Mouse (Mus musculus) MEL (cell line): Measurements from ENCODE around the gene Fndc9.

Experiments
- CHD1 ChIP-seq: IDR thresholded peaks from 2 replicates; pipeline ENCODE4 v1.6.1; 2012; ENCODE audit warnings: low read depth, mild to moderate bottlenecking, inconsistent platforms, low read length, improper control_type of control experiment
- CTCF ChIP-seq, 3 experiments: IDR thresholded peaks in 2 of 3; conservative IDR thresholded peaks in 1 of 3; 2 replicates each; pipeline ENCODE4 v1.5.1; 2011 to 2012; ENCODE audit warnings: low read length in 3 of 3, low read depth in 2 of 3, mild to moderate bottlenecking in 2 of 3, improper control_type of control experiment in 1 of 3, inconsistent platforms in 1 of 3, mixed read lengths in 1 of 3, moderate library complexity in 1 of 3; ENCODE audit not compliant: control insufficient read depth in 1 of 3, insufficient read depth in 1 of 3, poor library complexity in 1 of 3, severe bottlenecking in 1 of 3
- EP300 ChIP-seq, 2 experiments: IDR thresholded peaks; 2 replicates each; pipeline ENCODE4 v1.6.1; 2011; ENCODE audit warnings: improper control_type of control experiment in 2 of 2, low read length in 2 of 2, low read depth in 1 of 2, mild to moderate bottlenecking in 1 of 2
- MAX ChIP-seq: IDR thresholded peaks from 2 replicates; pipeline ENCODE4 v1.6.1; 2011; ENCODE audit warnings: low read length, improper control_type of control experiment
- POLR2A ChIP-seq, 2 experiments: IDR thresholded peaks; 2 replicates each; pipeline ENCODE4 v1.6.1; 2011 to 2012; ENCODE audit warnings: low read length in 2 of 2, mild to moderate bottlenecking in 2 of 2, control low read depth in 1 of 2, improper control_type of control experiment in 1 of 2, low read depth in 1 of 2, moderate library complexity in 1 of 2; ENCODE audit not compliant: control insufficient read depth in 1 of 2, insufficient read depth in 1 of 2, poor library complexity in 1 of 2
- POLR2AphosphoS2 ChIP-seq: IDR thresholded peaks from 2 replicates; pipeline ENCODE4 v1.6.1; 2011; ENCODE audit warnings: low read length, improper control_type of control experiment
- TBP ChIP-seq: IDR thresholded peaks from 2 replicates; pipeline ENCODE4 v1.8.0; 2011; ENCODE audit warnings: low read depth, low read length, improper control_type of control experiment
- TCF12 ChIP-seq: IDR thresholded peaks from 2 replicates; pipeline ENCODE4 v1.6.1; 2014; ENCODE audit warnings: low read depth, mild to moderate bottlenecking, inconsistent platforms, low read length, improper control_type of control experiment, moderate library complexity
- USF1 ChIP-seq: IDR thresholded peaks from 2 replicates; pipeline ENCODE4 v1.6.1; 2014; ENCODE audit warnings: low read depth, mild to moderate bottlenecking, inconsistent platforms, low read length, improper control_type of control experiment, moderate library complexity

DNA sequence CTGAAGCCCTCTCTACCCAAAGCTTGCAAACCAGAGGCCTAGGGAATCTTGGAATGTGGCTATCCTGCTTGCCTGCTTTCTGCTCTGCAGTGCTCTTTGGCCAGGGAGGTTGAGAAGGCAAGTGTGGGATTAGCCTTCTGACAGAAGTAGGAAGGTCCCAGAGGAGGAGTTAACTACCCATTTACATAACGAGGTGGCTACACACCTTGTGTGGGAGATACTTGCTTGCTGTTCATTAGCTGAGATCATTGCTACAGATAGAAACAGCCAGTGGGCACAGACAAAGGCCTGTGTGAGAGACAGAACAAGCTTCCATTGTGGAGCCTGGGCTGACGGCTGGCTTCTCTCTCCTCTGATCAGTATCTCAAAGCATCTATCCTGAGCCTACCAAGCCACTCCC is 25.4 kb upstream of the Fndc9 start:
- TF ChIP-seq CTCF (IDR thresholded peaks at IDR 0.05 in 2 of 3, conservative IDR thresholded peaks at IDR 0.05 in 1 of 3; ENCODE audit: control insufficient read depth in 1 of 3, insufficient read depth in 1 of 3, low read depth in 2 of 3, low read length in 3 of 3, poor library complexity in 1 of 3, severe bottlenecking in 1 of 3) (no peak), POLR2AphosphoS2 (no peak), TBP (no peak), USF1 (no peak), TCF12 (no peak), MAX (no peak), POLR2A (IDR thresholded peaks at IDR 0.05; ENCODE audit: control insufficient read depth in 1 of 2, insufficient read depth in 1 of 2, low read depth in 1 of 2, low read length in 2 of 2, poor library complexity in 1 of 2) (no peak), EP300 (IDR thresholded peaks at IDR 0.05; ENCODE audit: low read depth in 1 of 2, low read length in 2 of 2) (no peak), CHD1 (no peak)
